Mouse (Mus musculus) bone marrow macrophage, adult 2 months (primary cell): ENCODE data around the gene Slc7a14.

ENCODE experiments used
- CTCF ChIP-seq: IDR thresholded peaks from 2 replicates; pipeline ENCODE4 v1.5.1; 2012; ENCODE audit warnings: low read depth, mild to moderate bottlenecking, low read length, moderate library complexity
- POLR2A ChIP-seq: IDR thresholded peaks from 2 replicates; pipeline ENCODE4 v1.6.1; 2012; ENCODE audit warnings: mild to moderate bottlenecking, low read depth, low read length, borderline replicate concordance

- TF ChIP-seq CTCF (no peak), POLR2A (no peak)
Measured at GRCm38 (mm10) chr3:31219483-31219882, 90.7 kb downstream of the Slc7a14 start.
